Mouse (Mus musculus): ENCODE results near the gene Kcnk18. TPM values are rescaled to one million over a fixed set of nuclear protein-coding genes. Genes with fewer than 3 reads are reported as not detected.

Gene Kcnk18
- not detected in 2 replicates for polyA plus RNA-seq (2012; rRNA removed)

- DNase-seq (ENCODE audit: low spot score), result no peak
Observed at GRCm38 (mm10) chr19:59218991-59219390, at the start of gene Kcnk18. Gene Kcnk18 (plus strand): TSS chr19:59219214.

- DNase-seq (ENCODE audit: low spot score), result no peak
Observed at GRCm38 (mm10) chr19:59169936-59170765, 48.9 kb upstream of the Kcnk18 start, which contains the start of gene Vax1. Gene Vax1 (minus strand): TSS chr19:59170056.

GRCm38 (mm10) chr19:59170766-59171095 is 48.3 kb upstream of the Kcnk18 start:
- DNase-seq (ENCODE audit: low spot score), result no peak

- DNase-seq (ENCODE audit: low spot score), result no peak
Observed at GRCm38 (mm10) chr19:59171151-59171870, 47.7 kb upstream of the Kcnk18 start.

- no peak for DNase-seq (ENCODE audit: low spot score)
Observed at GRCm38 (mm10) chr19:59171871-59172245, 47.2 kb upstream of the Kcnk18 start.

GRCm38 (mm10) chr19:59172781-59173180 is 46.2 kb upstream of the Kcnk18 start:
- DNase-seq (ENCODE audit: low spot score), result no peak

GRCm38 (mm10) chr19:59173341-59174015 is 45.5 kb upstream of the Kcnk18 start:
- DNase-seq (ENCODE audit: low spot score), result no peak

GRCm38 (mm10) chr19:59184000-59184399 is 35.0 kb upstream of the Kcnk18 start:
- DNase-seq (ENCODE audit: low spot score), result no peak

GRCm38 (mm10) chr19:59188981-59189380 is 30.0 kb upstream of the Kcnk18 start:
- DNase-seq (ENCODE audit: low spot score), result no peak

- no peak for DNase-seq (ENCODE audit: low spot score)
Observed at GRCm38 (mm10) chr19:59190431-59191122, 28.4 kb upstream of the Kcnk18 start.

- no peak for DNase-seq (ENCODE audit: low spot score)
Observed at GRCm38 (mm10) chr19:59191123-59191505, 27.9 kb upstream of the Kcnk18 start.

- DNase-seq (ENCODE audit: low spot score), result no peak
Observed at GRCm38 (mm10) chr19:59192491-59192890, 26.5 kb upstream of the Kcnk18 start.

GRCm38 (mm10) chr19:59193456-59193855 is 25.6 kb upstream of the Kcnk18 start:
- no peak for DNase-seq (ENCODE audit: low spot score)

GRCm38 (mm10) chr19:59193986-59194820 is 24.8 kb upstream of the Kcnk18 start:
- DNase-seq (ENCODE audit: low spot score), result no peak

GRCm38 (mm10) chr19:59195181-59195770 is 23.7 kb upstream of the Kcnk18 start:
- no peak for DNase-seq (ENCODE audit: low spot score)

GRCm38 (mm10) chr19:59196111-59196666 is 22.8 kb upstream of the Kcnk18 start:
- DNase-seq (ENCODE audit: low spot score), result peak; percentile 32

GRCm38 (mm10) chr19:59198161-59198560 is 20.9 kb upstream of the Kcnk18 start:
- DNase-seq (ENCODE audit: low spot score), result peak; percentile 55

- DNase-seq (ENCODE audit: low spot score), result no peak
Observed at GRCm38 (mm10) chr19:59208475-59208874, 10.5 kb upstream of the Kcnk18 start.

- DNase-seq (ENCODE audit: low spot score), result no peak
Observed at GRCm38 (mm10) chr19:59208986-59209385, 10.0 kb upstream of the Kcnk18 start.

GRCm38 (mm10) chr19:59216891-59217290 is 2.1 kb upstream of the Kcnk18 start:
- no peak for DNase-seq (ENCODE audit: low spot score)

Data from urinary bladder, adult 2 months (tissue).